Mouse (Mus musculus): Measurements from ENCODE around the gene Slc41a3.
A peak's percentile ranks its signal among the peaks of the same experiment; 100 is the strongest.
"Not testable (repeated sequence)": the region's sequence is repeated elsewhere in the genome, so short reads cannot be mapped to it uniquely, and the experiment has no call there.

The Slc41a3 gene

GRCm38 (mm10) chr6:90624184-90624583, 19.7 kb downstream of the Slc41a3 start:
- no peak for DNase-seq (ENCODE audit: low spot score)

DNA sequence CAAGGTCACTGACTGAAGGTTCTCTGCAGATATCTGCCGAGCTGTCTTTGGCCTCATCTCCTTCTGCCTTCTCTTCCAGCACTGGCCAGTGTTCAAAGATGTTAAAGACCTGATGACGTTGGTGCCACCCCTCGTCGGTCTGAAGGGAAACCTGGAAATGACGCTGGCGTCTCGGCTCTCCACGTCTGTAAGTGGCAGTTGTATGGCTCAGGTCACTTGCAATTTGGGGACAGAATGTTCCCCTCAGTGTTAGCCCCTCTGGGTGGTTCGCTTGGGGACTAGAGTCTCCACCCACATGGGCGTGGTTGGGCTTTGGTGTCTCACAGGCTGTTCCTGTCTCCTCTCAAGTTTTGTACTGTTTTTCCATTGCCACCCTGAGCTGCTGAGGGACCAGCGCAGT, 20.2 kb downstream of the Slc41a3 start:
- DNase-seq (ENCODE audit: low spot score): no peak

DNA sequence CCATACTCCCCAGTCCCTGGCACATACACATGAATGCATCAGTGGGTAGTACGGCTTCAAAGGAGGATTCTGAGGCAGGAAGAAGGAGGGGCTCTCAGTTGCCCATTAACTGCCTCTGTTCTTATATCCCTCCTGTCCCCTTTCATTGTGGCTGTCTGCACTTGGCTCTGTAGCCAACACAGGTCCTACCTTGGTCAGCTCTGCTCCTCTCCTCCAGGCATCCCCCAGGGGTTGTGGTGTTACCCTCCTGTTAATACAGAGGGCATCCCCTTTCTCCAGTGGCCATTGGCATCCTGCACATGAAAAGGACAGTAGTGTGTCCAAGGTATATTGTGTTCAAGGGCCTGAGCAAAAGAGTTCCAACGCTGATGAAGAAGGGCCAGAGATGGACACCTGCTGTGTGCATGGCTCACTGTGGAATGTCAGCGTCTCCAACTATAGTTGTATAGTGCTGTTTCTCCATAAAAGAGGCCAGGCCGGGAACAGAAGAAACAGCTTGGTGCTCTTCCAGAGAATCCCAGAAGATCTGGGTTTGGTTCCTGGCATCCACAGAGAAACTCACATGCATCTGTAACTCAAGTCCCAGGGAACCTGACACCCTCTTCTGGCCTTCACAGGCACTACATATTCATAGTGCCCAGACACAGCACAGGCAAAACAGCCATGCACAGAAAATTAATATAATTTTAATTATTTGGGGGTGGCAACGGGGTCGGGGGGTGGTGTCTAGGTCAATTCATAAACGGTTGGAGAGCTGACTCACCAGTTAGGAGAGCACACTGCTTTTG, 20.9 kb downstream of the Slc41a3 start:
- no peak for DNase-seq (ENCODE audit: low spot score)

- no peak for DNase-seq (ENCODE audit: low spot score)
These were observed 23.0 kb downstream of the Slc41a3 start for GRCm38 (mm10) chr6:90627556-90627955.

GRCm38 (mm10) chr6:90629506-90629905, 25.0 kb downstream of the Slc41a3 start:
- DNase-seq (ENCODE audit: low spot score): no peak

DNA sequence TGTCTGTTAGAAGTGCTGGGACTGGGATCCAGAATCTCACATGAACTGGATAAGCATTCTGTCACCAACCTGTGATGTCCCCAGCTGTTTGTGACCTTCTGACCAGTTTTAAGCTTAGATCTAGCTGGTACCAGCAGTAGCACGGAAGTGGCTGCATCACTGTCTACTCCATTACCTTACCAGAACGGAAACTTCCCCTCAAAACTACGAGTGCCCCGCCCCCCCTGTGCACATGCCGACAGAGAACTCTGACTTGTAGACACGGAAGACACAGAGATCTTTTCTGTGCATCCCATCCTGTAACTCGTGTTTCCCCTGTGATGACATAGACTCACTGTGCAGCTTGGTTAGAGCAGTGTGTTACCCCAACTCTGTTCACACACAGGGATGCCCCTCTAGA, 25.9 kb downstream of the Slc41a3 start:
- no peak for DNase-seq (ENCODE audit: low spot score)

DNA sequence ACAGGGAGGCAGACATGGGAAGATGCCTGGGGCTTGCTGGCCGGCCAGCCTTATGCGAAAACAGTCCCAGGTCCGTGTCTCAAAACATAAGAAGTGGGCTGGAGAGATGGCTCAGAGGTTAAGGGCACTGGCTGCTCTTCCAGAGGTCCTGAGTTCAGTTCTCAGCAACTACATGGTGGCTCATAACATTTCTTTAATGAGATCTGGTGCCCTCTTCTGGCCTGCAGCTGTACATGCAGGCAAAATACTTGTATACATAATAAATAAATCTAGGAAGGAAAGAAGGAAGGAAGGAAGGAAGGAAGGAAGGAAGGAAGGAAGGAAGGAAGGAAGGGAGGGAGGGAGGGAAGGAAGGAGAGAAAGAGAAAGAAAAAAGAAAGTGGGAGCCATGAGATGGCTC, 28.0 kb downstream of the Slc41a3 start:
- DNase-seq (ENCODE audit: low spot score): not testable (repeated sequence)

DNA sequence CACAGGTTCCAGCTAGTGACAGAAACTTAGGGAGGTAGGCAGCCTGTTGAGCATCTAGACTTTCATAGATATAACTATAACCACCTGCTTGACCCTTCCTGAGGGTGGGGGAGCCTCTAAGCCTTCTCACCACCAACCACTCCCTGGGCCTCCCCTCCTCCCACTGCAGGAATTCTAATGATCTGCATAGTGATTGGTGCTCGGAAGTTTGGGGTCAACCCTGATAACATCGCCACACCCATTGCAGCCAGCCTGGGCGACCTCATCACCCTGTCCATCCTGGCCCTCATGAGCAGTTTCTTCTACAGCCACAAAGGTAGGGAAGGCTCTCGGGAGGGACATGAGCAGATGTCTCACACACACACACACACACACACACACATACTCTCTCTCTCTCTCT, 30.6 kb downstream of the Slc41a3 start:
- DNase-seq (ENCODE audit: low spot score): no peak

DNA sequence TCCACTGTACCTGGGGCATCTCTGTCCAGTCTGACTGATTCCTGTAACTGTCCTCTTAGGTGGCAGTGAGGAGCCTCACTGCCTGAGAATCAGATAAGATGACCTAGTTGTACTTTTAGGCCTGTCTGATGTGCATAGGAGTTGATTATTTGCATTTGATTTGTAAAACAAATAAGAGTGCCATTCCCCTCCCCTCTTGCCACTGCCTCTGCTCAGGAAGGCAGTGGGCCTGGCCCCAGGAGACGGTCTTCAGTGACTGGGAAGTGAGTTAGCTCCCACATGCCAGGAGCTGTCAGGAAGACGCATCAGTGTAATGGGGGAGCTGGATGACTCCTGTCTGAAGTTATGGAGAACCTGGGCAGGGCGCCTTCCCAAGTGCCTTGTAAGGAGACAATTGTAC, 31.1 kb downstream of the Slc41a3 start:
- DNase-seq (ENCODE audit: low spot score): no peak

DNA sequence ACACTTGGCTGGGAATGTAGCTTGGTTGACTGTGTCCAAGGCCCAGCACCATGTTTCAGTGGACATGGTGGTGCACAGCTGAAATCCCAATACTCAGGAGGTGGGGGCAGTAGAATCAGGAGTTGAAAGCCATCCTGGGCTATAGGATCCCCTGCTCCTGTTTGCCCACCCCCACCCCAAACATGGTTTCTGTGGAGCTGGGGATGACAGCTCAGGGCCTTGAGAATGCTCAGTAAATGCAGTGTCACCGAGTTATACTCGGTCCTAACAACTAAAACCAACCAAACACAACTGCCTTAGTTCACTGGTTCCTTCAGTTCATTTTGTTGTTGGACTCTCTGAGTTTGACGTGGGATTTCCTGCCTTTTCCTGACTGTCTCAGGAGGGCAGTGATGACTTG, 38.5 kb downstream of the Slc41a3 start:
- no peak for DNase-seq (ENCODE audit: low spot score)

- DNase-seq (ENCODE audit: low spot score): no peak
These were observed 40.4 kb downstream of the Slc41a3 start for GRCm38 (mm10) chr6:90644965-90645364.

GRCm38 (mm10) chr6:90648391-90648790, 43.9 kb downstream of the Slc41a3 start:
- no peak for DNase-seq (ENCODE audit: low spot score)

GRCm38 (mm10) chr6:90649279-90649678, 44.8 kb downstream of the Slc41a3 start:
- no peak for DNase-seq (ENCODE audit: low spot score)

- no peak for DNase-seq (ENCODE audit: low spot score)
These were observed 46.1 kb downstream of the Slc41a3 start for GRCm38 (mm10) chr6:90650634-90651033.

DNA sequence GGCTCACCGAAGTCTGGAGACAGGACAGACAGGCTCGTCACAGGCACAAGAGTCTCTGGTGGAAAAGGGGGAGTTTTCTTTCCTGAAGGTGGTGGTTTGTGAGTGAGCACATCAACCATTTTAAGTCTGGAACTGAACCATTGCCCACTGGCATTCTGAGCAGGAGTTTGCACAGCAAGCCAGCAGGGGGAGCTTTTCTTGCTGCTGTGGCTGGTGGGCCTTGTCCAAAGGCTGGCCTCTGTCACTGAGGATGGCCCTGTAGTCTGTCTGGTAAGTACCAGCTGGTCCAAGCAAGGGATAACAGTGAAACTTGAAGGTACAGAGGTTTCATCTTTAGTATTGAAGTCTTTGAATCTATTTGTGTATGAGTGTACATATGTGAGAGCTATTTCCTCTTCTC, 49.2 kb downstream of the Slc41a3 start:
- DNase-seq (ENCODE audit: low spot score): peak; percentile 71

GRCm38 (mm10) chr6:90656344-90656850, 51.9 kb downstream of the Slc41a3 start:
- not testable (repeated sequence) for DNase-seq (ENCODE audit: low spot score)

- DNase-seq (ENCODE audit: low spot score): no peak
These were observed 55.4 kb downstream of the Slc41a3 start for GRCm38 (mm10) chr6:90659913-90660312.

- DNase-seq (ENCODE audit: low spot score): no peak
These were observed 56.0 kb downstream of the Slc41a3 start for GRCm38 (mm10) chr6:90660398-90661028.

DNA sequence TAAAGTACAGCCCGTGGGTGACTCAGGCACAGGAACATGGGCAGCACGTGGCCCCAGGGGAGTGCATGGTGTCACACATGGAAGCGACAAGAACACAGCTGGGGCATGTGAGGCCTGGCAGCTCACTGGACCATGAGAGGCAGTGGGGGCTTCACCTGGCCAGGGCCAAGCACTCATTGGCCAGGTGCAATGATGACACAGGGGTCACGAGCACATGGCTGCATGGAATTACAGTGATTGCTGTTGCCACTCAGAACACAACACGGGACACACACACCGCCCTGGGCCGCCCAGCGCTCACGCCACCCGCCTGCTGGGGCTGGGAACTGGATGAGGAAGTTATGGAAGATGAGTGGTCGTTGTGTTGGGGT, 56.5 kb downstream of the Slc41a3 start:
- no peak for DNase-seq (ENCODE audit: low spot score)

- DNase-seq (ENCODE audit: low spot score): no peak
These were observed 57.6 kb downstream of the Slc41a3 start for GRCm38 (mm10) chr6:90662148-90662547.

DNA sequence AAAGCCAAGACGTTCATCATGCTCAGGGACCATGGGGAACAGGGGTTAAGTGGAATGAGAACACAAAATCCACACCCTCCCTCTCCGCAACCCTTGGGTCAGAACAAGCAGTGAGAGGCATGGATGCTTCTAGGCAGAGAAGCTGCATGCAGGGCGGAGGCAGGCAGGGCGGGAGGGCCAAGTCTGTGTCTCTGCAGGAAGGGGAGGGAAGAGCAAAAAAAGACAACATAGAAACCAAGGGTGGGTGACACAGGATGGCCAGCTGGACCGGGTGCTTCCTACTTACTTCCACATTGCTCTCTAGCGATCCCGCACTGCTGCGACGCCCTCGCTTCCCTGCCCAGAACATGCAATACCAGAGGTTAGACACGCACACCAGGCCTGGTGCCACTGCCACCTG, 59.2 kb downstream of the Slc41a3 start:
- no peak for DNase-seq (ENCODE audit: low spot score)

GRCm38 (mm10) chr6:90668693-90669092, 64.2 kb downstream of the Slc41a3 start:
- DNase-seq (ENCODE audit: low spot score): no peak

DNA sequence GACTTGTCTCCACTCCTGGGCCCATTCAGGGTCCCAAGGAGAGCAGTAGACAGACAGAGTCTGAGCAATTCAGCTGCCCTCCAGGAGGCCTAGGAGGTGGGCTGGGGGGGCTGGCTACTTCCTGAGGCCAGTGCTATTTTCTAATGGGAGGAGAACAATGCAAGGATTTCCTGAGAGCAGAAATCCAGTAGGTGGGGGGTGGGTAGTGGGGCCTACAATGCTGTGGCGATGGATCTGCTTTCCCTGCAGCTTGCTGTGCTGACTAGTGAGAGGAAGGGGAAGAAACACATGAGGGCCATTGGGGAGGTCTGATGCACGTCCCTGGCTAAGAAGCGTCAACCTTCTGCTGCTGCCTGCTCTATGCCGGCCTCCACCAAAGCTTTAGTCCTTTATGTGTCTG, 74.2 kb downstream of the Slc41a3 start:
- no peak for DNase-seq (ENCODE audit: low spot score)

GRCm38 (mm10) chr6:90680401-90680800, 75.9 kb downstream of the Slc41a3 start:
- no peak for DNase-seq (ENCODE audit: low spot score)

Measured in retina, embryonic 14.5 days (tissue).